Mouse (Mus musculus): Measurements from ENCODE around the gene Kalrn.

Gene Kalrn

GRCm38 (mm10) chr16:34264671-34265070, 308.7 kb downstream of the Kalrn start:
- no peak for DNase-seq (ENCODE audit: low read depth, low spot score)

GRCm38 (mm10) chr16:34262731-34263460, 310.4 kb downstream of the Kalrn start:
- DNase-seq (ENCODE audit: low read depth, low spot score): no peak

- no peak for DNase-seq (ENCODE audit: low read depth, low spot score)
Observed at GRCm38 (mm10) chr16:34260971-34261924, 312.1 kb downstream of the Kalrn start.

DNA sequence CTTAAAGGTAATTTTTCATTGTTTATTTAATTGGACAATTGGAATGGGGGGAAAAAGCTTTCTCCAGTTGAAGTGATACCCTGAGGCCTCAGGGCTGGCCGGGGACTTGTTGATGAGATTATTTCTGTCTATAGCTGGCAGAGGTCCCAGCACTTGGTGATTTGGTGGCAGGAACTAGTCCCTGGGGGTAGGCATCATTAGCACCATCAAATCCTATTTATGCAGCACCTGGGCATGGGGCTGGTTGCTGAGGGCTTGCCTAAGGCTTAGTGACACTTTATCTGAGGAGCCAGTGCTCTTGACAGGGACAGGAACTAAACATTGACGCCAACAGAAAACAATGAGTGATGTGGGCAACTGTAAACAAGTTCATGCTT, 318.7 kb downstream of the Kalrn start:
- no peak for DNase-seq (ENCODE audit: low read depth, low spot score)

DNA sequence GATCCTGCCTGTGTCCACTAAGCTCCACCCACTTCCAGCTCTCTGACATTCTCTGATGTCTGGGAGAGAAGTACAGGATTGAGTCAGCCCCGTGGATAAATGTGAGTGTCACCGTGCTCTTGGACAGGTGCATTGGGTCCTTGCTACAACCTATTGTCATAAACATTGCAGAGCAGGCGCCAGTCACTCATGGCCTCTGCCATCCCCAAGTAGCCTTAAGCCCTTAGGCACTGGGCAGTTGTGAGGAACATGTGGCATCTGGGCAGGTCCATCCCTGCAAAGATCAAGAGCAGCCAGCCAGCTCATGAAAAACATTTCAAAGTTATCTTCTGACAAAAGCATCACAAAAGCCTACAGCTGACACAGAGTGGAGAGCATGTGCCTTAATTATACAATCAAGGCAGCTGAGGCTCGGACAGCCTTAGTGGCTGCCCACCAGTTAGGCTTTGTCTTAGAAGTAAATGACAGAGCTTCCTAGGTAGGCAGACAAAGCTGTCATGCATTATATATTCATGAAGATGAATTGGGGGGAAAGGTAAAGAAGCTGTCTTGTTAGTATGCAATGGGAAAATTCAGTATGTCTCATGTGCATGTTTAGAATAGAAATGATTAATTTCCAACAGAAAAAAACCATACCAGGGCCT, 319.2 kb downstream of the Kalrn start:
- DNase-seq (ENCODE audit: low read depth, low spot score): no peak

- no peak for DNase-seq (ENCODE audit: low read depth, low spot score)
Observed at GRCm38 (mm10) chr16:34252670-34253069, 320.7 kb downstream of the Kalrn start.

DNA sequence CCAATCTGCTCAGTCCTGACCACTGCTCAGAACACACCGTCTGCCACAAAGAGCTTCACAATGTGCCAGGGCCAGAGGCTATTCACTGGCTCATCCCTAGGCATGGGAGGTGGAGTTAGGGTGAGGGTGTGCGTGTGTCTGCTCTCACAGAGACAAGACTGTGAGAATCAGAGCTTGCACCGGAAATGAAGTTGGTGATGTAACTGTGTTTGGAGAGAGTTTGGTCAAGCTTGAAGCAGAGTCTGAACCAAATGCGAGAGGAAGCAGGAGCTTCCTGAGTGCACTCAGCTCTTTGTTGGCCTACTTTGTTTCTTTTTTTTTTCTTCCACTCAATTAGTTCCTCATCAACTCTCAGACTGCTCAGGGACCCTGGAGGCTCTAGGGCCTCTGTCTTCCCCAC, 325.1 kb downstream of the Kalrn start:
- DNase-seq (ENCODE audit: low read depth, low spot score): no peak

DNA sequence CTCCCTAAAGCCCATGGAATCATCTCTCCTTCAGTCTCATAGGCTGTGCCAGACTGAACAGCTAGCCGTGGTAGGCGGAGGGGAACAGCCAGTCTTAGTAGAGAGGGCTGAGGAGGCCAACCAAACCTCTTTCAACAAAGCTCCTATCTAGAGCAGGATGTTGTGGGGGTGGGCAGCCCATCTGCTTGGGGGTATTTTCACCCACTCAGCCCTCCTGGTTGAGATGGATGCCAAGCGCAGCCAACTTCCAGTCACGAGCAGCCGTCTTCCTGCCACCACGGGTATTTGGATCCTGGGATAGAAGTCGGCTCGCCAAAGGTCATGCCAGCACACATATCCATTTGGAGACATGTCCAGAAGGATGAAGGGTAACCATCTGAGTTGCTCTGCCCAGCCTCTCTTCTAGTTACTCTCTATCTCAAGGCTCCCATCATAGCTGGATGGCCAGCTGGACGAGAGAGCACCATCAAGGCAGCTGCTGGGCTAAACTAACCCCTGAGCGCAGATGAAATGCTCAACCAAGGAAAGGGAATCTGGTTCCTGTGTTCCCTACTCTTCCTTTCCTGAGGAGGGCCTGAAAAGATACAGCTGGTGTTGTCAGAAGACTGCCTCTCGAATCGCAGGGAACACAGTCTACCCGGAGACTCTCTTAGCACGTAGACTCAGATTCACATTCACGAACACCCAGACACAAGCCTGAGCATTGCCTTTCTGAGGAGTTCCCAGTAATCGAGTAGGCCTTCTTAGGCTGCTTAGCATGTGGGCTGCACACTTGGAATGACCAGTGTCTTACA, 331.2 kb downstream of the Kalrn start:
- DNase-seq (ENCODE audit: low read depth, low spot score): no peak

- no peak for DNase-seq (ENCODE audit: low read depth, low spot score)
Observed at GRCm38 (mm10) chr16:34239618-34240017, 333.7 kb downstream of the Kalrn start.

DNA sequence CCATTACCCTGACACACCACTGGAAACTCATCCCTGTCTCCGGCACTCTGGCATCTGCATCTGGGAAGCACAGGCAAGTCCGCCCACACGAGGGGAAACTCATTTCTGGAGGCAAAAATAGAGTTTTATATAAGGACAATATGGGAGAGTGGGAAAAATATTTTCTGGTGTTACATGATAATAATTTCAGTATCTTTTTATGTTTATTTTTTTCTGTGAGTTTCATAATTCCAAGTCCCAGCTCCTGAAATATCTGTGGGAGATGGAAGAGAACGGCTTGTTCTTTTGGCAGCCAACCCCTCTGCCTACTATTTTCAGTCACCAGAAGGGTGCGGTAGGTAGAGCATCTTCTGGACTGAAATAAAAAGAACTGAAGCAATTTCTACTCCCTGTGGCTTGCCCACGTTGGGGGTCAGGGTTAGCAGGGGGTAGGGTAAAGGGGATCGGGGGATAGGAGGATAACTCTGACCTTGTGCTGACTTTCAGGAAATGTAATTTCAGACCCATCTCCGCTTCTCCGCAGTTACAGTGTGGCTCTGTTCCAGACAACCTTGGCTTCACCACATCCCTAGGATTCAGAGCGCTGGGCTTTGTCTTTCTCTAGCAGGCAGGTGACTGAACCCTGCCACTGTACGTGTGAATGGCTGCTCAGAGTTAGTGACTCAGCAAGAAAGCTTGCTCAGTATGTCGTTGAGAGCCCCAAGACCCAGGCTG, 336.3 kb downstream of the Kalrn start:
- DNase-seq (ENCODE audit: low read depth, low spot score): no peak

DNA sequence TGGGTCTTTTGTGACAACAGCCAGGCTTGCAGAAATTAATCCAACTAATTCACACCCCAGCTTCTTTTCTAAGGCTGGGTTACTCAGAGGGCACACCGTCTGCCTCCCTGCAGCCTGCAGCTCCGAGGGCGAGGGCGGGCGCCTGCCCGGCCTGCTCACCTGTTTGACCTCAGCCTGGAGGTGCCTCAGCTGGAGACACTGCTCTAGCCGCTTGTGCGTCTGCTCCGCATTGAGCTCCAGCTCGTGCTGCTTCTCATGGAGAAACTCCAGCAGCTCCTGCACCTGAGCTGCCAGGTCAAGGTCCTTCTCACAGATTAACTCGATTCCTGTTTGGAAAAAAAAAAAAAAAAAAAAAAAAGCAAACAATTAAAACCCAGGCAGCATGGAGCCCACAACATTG, 338.2 kb downstream of the Kalrn start:
- DNase-seq (ENCODE audit: low read depth, low spot score): no peak

- no peak for DNase-seq (ENCODE audit: low read depth, low spot score)
Observed at GRCm38 (mm10) chr16:34231952-34232351, 341.4 kb downstream of the Kalrn start.

GRCm38 (mm10) chr16:34231146-34231545, 342.2 kb downstream of the Kalrn start:
- DNase-seq (ENCODE audit: low read depth, low spot score): no peak

DNA sequence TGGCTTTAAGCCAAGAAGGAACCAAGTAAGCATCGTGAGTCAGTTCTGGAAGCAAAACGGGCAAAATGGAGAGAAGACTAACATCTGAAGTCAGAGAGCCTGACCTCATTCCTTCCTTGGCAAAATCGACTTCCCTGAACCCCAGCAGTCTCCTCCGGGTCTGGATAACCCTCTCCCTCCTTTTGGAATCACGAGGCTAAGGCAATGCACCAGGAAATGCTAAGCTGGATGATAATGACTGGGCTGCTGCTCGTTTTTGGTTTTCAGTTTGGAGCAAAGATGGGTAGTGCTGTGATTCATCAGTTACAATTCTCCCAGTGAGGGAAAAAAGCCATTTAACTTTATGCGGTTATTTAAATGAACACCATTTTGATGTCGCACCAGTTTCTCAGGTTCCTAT, 344.0 kb downstream of the Kalrn start:
- DNase-seq (ENCODE audit: low read depth, low spot score): no peak

DNA sequence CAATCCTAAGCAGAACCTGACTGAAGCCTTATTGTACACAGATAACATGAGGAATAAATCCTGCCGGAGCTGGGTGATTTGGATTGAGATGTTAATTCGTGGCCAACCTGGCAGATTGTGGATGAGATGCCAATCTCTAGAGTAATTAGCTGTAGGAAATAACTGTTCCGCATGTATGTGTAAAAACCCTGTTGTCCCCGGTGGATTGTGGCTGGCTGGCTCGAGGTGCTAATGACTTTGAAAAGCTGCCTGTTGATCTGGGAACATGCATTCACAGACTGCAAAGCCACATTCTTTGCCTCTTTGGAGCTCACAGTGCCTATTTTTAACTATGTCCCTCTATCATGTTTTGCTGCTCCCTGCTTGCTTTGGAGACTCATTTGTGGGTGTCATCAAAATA, 344.7 kb downstream of the Kalrn start:
- no peak for DNase-seq (ENCODE audit: low read depth, low spot score)

DNA sequence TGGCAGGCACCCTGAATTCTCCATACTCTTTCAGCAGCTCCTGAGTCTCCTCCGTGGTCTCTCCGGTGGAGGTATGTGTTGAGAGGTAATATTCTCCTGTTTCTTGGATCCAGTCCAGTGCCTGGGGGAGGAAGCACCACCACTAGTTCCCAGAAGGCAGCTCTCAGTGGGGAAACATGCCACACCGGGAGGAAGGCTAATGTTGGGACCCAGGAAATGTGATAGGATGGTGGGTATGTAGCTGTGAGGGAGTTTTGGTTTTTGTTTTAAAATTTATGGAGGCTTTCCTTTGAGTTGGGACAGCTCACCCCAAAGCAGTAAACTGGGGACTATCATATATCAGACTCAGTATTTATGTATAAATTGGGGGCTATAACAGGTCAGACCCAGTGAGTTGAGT, 361.2 kb downstream of the Kalrn start:
- DNase-seq (ENCODE audit: low read depth, low spot score): no peak

- no peak for DNase-seq (ENCODE audit: low read depth, low spot score)
Observed at GRCm38 (mm10) chr16:34211243-34211642, 362.1 kb downstream of the Kalrn start.

DNA sequence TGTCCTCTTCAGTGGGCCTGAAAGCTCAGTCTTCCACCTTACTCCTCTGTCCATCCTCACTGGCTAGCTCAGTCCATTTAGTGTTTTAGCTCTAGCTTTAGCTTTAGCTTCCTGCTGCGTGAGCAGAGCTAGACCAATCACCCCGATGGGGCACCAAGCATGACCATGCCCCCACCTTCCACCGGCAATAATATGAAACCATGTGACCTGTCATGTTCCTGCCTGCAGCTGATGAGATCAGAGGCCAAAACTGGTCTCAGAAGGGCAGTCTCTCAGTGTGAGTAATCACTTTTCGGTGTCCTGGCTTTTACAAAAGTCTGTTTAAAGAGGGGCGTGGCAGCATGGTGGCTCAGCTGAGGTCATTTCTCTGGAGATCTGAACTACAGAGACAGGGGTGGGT, 364.6 kb downstream of the Kalrn start:
- no peak for DNase-seq (ENCODE audit: low read depth, low spot score)

DNA sequence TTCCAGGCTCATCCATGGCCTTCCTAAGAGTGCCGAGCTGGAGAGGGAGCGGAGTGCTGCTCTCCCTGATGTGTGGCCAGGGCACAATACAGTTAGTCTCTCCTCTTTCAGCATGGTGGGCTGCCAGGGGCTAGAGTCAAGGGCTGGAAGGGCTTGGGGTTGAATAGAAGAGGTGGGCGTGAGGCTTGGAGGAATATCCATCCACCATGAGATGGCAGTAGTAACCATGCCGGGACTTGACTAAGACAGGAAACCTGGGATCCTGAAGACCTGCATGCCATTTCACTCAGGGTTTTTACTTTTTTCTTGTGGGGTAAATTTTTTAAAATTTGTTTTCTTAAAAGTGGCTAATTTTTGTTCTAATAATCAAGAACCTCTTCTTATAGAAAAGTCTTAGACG, 365.4 kb downstream of the Kalrn start:
- DNase-seq (ENCODE audit: low read depth, low spot score): no peak

DNA sequence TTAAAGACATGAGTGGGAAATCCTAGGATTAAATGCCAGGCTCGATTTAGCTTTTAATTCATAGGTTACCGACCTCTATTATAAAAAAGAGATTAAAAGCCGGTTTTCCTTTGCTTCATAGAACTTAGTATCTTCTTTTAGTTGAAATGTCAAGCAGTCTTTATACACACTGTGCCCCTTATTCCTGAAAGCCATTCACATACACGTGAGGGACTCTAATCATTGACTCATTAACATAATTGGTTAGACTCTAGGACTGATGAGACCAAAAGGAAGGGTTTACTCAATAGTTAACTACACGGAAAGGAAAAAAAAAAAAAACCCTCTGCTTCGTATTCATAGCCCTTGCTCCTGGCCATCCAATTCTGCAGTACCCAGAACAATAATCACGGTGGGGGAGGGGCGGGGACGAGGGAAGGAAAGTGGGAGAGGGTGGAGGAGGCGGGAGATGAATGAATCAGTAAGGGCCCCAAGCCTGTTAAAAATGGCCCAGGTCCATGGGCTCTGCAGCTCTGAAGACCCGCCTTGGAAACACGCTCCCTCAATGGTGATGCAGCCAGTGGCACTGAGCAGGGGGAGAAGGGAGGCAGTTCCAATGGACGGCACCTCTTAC, 368.7 kb downstream of the Kalrn start:
- DNase-seq (ENCODE audit: low read depth, low spot score): no peak

DNA sequence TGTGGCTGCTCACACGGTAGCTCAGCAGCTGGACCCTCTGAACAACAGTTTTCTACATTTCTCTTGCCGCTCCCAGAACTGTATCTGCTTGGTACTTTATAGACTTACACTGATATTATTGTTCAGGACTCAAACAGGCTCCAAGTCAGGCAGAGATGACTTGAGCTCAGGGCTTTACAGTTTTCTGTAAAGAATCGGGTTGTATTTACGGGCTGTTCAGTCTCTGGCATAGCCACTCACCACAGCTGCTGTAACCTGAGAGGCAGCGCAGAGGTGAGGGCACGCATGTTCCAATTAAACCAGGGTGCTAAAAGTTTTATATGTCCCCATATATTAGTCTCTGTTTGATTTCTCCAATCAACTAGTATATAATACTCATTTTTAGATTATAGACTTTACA, 373.8 kb downstream of the Kalrn start:
- no peak for DNase-seq (ENCODE audit: low read depth, low spot score)

Measured in CD4-positive helper T cell, adult 2 months (primary cell).